Mouse (Mus musculus) intestine, embryonic 16.5 days (tissue): ENCODE measurements around the gene Cc2d1b. TPM values are rescaled to one million over a fixed set of nuclear protein-coding genes. Genes with fewer than 3 reads are reported as not detected.

Experiments
- ATAC-seq: fragments of 200-750 bp; cut with Nextera tagmentation; 2 replicates; pipeline ENCODE4 v1.8.0; 2017; ENCODE audit warnings: moderate TSS enrichment, moderate library complexity
- H3K27ac ChIP-seq: fragments of 300-500 bp; sonication (generic); 2 replicates; pipeline ENCODE4 v1.5.1; 2014; ENCODE audit warnings: mild to moderate bottlenecking, low read length
- H3K27me3 ChIP-seq: fragments of 300-500 bp; sonication (generic); replicated peaks from 2 replicates; pipeline ENCODE4 v1.6.1; 2014; ENCODE audit warnings: low read length, control low read depth, mixed read lengths; ENCODE audit not compliant: control insufficient read depth, insufficient read depth
- H3K36me3 ChIP-seq: fragments of 300-500 bp; sonication (generic); 2 replicates; pipeline ENCODE4 v1.6.1; 2014; ENCODE audit warnings: low read length, control low read depth; ENCODE audit not compliant: control insufficient read depth, insufficient read depth
- H3K4me1 ChIP-seq: fragments of 300-500 bp; sonication (generic); 2 replicates; pipeline ENCODE4 v1.6.1; 2014; ENCODE audit warnings: low read length, control low read depth, mixed read lengths; ENCODE audit not compliant: control insufficient read depth, insufficient read depth
- H3K4me2 ChIP-seq: fragments of 300-500 bp; sonication (generic); 2 replicates; pipeline ENCODE4 v1.6.1; 2014; ENCODE audit warnings: low read depth, low read length, control low read depth
- H3K4me3 ChIP-seq: fragments of 300-500 bp; sonication (generic); 2 replicates; pipeline ENCODE4 v1.5.1; 2014; ENCODE audit warnings: mild to moderate bottlenecking, low read length
- H3K9ac ChIP-seq: fragments of 300-500 bp; sonication (generic); 2 replicates; pipeline ENCODE4 v1.6.1; 2014; ENCODE audit warnings: low read depth, low read length
- H3K9me3 ChIP-seq: fragments of 300-500 bp; sonication (generic); 2 replicates; pipeline ENCODE4 v1.6.1; 2016; ENCODE audit warnings: low read length, control low read depth; ENCODE audit not compliant: control insufficient read depth
- WGBS: fragments of 180-500 bp; shearing (Covaris S2); extraction: QIAGEN DNeasy Blood & Tissue Kit; methylation state at CpG from one replicate; pipeline ENCODE4 v1.1.7; 2014; 5-methylcytosine and 5-hydroxymethylcytosine counted together
- polyA plus RNA-seq: library from polyadenylated mRNA; unstranded; fragments of >200 nt; fragmentation: Nextera tagmentation; extraction: Ambion mirVana; gene quantifications from 2 replicates; pipeline ENCODE4 v1.2.1, GENCODE M21; 2015

Cc2d1b gene
- polyA plus RNA-seq, 1 experiment from 2014 or later, result 33.0 TPM

DNA sequence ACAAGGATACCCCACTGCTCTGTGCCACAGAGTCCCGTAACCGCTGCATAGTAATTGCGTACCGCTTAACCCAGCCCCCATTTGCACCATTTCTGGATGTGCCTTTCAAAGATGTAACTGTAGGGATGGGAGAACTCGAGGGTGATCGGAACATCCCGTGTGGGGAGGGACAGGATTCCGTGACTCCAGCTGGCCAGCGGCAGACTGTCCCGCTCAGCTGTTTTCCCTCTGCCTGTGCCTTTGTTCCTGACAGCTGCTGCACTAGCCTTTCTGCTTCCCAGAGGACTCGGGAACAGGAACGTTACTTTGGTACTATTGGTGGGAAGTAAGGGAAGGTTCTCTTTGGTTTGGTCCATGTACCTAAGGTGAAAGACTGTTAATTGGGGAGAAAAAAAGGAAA is 14.0 kb downstream of the Cc2d1b start:
- no peaks in the 10 kb centered on the region for H3K4me1 ChIP-seq
- no peak overlapping the region for H3K4me3 ChIP-seq
- 77% methylated on average over 12 of the region's 12 CpGs for WGBS
- H3K36me3 ChIP-seq, result peaks cover 16% of the 10 kb centered on the region
- no peak overlapping the region for H3K27ac ChIP-seq
- H3K27me3 ChIP-seq, result no peaks in the 10 kb centered on the region
- no peaks in the 10 kb centered on the region for H3K9me3 ChIP-seq
- no peak overlapping the region for H3K9ac ChIP-seq
- H3K4me2 ChIP-seq, result no peak overlapping the region
- ATAC-seq, result no peak

DNA sequence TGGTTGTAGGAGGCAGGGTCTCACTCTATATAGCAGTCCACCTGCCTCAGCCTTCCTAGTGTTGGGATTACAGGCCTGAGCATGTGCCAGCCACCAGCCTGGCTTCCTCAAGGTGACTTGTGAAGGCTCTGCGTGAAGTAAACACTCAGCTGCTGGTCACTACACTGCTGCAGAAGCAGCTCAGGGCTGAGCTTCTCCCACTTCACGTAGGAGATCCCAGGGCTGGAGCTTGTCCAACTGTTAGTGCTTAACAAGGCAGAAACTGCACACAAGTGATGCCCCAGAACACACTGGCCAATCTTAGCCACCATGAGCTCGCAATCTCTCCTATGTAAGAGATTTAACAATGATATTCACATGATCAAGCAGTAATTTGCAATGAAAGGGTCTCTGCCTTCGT is 15.0 kb downstream of the Cc2d1b start:
- H3K4me1 ChIP-seq, result no peaks in the 10 kb centered on the region
- no peak overlapping the region for H3K9ac ChIP-seq
- no peaks in the 10 kb centered on the region for H3K27me3 ChIP-seq
- H3K4me2 ChIP-seq, result no peak overlapping the region
- H3K9me3 ChIP-seq, result no peaks in the 10 kb centered on the region
- WGBS, result 79% methylated on average over 4 of the region's 4 CpGs
- peaks cover 15% of the 10 kb centered on the region for H3K36me3 ChIP-seq
- ATAC-seq, result no peak
- H3K27ac ChIP-seq, result no peak overlapping the region
- no peak overlapping the region for H3K4me3 ChIP-seq

DNA sequence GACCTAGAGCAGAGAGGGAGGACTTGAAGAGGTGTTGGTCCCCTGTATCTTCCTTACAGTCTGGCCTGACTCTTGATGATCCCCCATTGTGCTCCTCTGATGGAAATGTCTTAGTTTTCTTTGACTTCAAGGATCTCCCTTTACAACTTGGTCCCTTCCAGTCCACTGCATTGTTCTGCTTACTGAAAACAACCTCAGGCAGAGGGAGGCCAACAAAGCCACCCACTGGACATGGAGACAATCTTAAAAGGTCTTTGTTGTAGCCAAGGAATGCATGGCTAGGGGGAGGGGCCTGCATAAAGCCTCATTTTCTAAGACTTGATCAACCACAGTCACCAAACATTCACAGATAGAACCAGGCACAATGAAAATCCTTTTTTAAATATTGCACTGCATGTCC is 15.4 kb downstream of the Cc2d1b start:
- Histone ChIP-seq H3K4me2 (no peak overlapping the region), H3K4me3 (no peak overlapping the region), H3K27me3 (no peaks in the 10 kb centered on the region), H3K9ac (no peak overlapping the region), H3K4me1 (no peaks in the 10 kb centered on the region), H3K9me3 (no peaks in the 10 kb centered on the region), H3K36me3 (peaks cover 11% of the 10 kb centered on the region), H3K27ac (no peak overlapping the region)
- ATAC-seq, result no peak

DNA sequence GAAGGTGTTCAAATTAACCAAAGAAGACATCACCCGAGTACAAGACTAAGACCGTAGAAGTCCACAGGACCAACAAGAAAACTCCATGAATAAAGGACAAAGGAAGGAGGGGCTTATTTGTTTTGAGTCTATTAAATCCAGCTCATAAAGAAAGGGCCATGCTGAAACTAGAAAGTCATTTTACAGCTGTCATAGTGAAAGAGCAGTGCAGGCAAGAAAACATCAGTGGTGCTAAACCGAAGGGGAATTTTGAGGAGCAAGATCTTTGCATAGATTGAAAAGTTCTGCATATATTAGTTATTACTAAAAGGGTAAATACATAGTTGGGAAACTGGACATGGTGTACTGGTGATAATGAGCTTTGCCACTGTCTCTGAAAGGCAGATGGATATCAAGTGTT is 18.0 kb downstream of the Cc2d1b start:
- no peak overlapping the region for H3K4me2 ChIP-seq
- peaks cover 11% of the 10 kb centered on the region for H3K36me3 ChIP-seq
- no peak overlapping the region for H3K27ac ChIP-seq
- no peak for ATAC-seq
- H3K9me3 ChIP-seq, result no peaks in the 10 kb centered on the region
- H3K4me3 ChIP-seq, result no peak overlapping the region
- no peak overlapping the region for H3K9ac ChIP-seq
- WGBS, result 93% methylated on average over 3 of the region's 3 CpGs
- H3K27me3 ChIP-seq, result no peaks in the 10 kb centered on the region
- no peaks in the 10 kb centered on the region for H3K4me1 ChIP-seq

DNA sequence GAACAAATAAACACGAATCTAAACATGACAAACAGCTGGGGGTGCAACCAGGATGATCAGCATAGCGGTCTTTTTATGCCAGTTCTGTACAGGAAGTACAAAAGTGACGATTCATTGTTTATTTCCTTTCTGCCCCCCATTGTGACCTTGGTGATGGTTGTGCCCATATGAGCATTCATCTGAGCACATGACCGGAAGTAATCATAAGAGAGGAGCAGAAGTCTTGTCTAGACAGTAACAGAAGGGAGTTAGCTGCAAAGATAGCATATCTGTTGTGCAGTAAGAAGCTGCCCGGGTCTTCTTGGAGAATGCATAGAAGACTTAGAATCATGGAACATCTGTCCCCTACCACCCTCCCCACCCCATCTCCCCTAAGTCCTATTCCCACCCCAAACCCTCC is 19.0 kb downstream of the Cc2d1b start:
- H3K27me3 ChIP-seq, result no peaks in the 10 kb centered on the region
- 79% methylated on average over 5 of the region's 5 CpGs for WGBS
- no peak for ATAC-seq
- H3K4me3 ChIP-seq, result no peak overlapping the region
- H3K27ac ChIP-seq, result no peak overlapping the region
- H3K4me2 ChIP-seq, result no peak overlapping the region
- no peaks in the 10 kb centered on the region for H3K9me3 ChIP-seq
- peaks cover 11% of the 10 kb centered on the region for H3K36me3 ChIP-seq
- no peak overlapping the region for H3K9ac ChIP-seq
- H3K4me1 ChIP-seq, result no peaks in the 10 kb centered on the region

DNA sequence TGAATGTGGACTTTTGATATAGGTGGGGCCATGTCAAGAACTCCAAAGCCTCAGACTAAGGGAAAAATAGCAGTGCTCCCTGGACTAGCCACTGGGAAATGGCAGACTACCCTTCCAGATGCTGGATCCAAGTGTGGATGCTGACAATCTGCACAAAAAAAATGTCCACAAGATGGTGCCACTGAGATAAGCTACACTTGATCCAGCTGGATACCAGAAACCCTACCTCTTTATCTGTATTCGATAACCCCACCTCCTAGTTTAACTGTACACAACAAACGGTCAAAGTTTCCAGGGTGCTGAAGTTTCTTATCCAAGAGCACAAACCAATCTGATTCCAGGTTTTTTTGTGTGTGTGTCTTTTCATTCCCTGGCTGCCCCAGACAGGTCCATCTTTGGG is 44.7 kb downstream of the Cc2d1b start:
- Histone ChIP-seq H3K4me2 (no peak overlapping the region), H3K4me3 (no peak overlapping the region), H3K4me1 (no peaks in the 10 kb centered on the region), H3K27ac (no peak overlapping the region), H3K9me3 (no peaks in the 10 kb centered on the region), H3K9ac (no peak overlapping the region), H3K27me3 (no peaks in the 10 kb centered on the region), H3K36me3 (no peaks in the 10 kb centered on the region)
- ATAC-seq, result 0 out of 2 replicates have a peak, but pooled peaks have one; percentile 52
- 59% methylated on average over 2 of the region's 2 CpGs for WGBS

Other genes with a start within 250 kb of the Cc2d1b start
- gene Shisal2a, start 236.6 kb upstream of the Cc2d1b start, polyA plus RNA-seq, result 0.72 and 0.99 TPM in 2 replicates
- 33.0 and 34.9 TPM in 2 replicates for gene Gpx7, start 213.0 kb upstream of the Cc2d1b start, polyA plus RNA-seq
- gene Tut4, start 160.5 kb upstream of the Cc2d1b start, polyA plus RNA-seq, result 29.0 and 34.7 TPM in 2 replicates
- 72.3 and 78.8 TPM in 2 replicates for gene Prpf38a, start 40.6 kb upstream of the Cc2d1b start, polyA plus RNA-seq
- 9.4 and 10.3 TPM in 2 replicates for gene Orc1, start 40.5 kb upstream of the Cc2d1b start, polyA plus RNA-seq
- gene 3110021N24Rik, start 99.7 kb downstream of the Cc2d1b start, polyA plus RNA-seq, result 1.1 and 1.3 TPM in 2 replicates
- 3.1 and 3.6 TPM in 2 replicates for gene Zfyve9, start 160.9 kb downstream of the Cc2d1b start, polyA plus RNA-seq
- gene Btf3l4, start 213.7 kb downstream of the Cc2d1b start, polyA plus RNA-seq, result 113 and 115 TPM in 2 replicates
- gene Txndc12, start 214.7 kb downstream of the Cc2d1b start, polyA plus RNA-seq, result 81.9 and 91.0 TPM in 2 replicates
- 52.4 and 53.2 TPM in 2 replicates for gene Kti12, start 227.8 kb downstream of the Cc2d1b start, polyA plus RNA-seq
- 0.83 and 1.1 TPM in 2 replicates for gene A730015C16Rik, start 228.7 kb downstream of the Cc2d1b start, polyA plus RNA-seq